Mouse (Mus musculus) kidney, adult 18-20 months (tissue): ENCODE measurements around the gene Pbx3.

Experiments
- DNase-seq: peaks from one replicate; pipeline ENCODE4 v3.0.0; 2021

The Pbx3 gene

DNA sequence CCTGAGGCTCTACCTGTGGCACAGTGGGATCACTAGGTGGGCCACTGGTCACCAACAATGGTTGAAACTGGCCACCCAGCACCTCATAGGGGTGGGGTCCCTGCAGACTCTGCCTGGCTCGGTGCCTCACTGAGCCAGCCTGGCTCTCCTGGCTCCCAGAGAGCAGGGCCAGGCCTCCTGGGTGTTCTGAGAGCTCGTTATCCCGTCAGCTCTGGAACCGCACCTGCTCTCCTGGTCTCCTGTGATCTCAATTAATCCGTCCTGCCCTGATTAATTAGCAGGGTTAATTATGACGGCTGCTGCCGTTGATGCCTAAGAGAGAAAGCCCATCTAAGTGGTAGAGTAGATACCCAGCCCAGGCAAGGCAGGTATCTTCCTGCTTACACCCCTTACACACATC is 237.6 kb downstream of the Pbx3 start:
- no peak for DNase-seq

DNA sequence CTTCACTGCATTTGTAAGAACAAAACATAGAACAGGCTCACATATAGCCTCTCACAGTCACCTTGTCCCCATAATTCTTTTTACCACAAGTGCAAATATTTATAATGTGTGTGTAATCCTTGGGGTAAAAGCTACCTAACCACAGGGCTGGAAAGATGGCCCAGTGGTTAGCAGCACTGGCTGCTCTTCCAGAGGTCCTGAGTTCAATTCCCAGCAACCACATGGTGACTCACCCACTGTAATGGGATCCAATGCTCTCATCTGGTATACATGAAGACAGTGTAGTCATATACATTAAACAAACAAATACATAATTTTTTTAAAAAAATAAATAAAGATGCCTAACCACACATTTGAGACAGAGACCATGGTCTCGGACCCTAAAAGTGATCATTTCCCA is 240.2 kb downstream of the Pbx3 start:
- DNase-seq: no peak

DNA sequence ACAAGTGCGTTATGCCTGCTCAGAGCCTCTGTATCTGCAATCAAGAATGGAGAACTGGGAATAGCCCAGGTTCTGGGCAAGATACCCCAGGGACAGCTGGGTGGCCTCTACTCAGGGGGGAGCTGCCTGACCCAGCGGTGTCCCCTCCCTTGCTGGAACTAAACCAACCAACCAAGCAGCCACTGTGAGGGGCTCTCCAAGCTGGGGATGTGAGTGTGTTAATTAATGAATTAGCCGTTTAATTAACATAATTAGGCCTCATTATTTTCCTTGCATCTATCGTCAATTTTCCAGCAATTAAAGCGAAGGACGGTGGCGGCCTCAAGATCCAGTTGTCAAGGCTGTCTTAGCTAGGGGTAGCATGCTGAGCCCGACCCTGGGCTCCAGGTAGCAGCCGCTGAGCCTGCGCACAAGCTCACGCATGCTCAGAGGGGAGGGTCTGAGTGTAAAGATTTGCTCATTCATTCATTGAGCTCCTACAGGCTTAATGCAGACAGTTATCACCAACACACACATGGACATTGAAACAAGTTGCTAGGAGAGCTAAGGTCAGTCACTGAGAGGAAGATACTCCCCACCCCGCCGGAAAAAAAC is 243.2 kb downstream of the Pbx3 start:
- no peak for DNase-seq

DNA sequence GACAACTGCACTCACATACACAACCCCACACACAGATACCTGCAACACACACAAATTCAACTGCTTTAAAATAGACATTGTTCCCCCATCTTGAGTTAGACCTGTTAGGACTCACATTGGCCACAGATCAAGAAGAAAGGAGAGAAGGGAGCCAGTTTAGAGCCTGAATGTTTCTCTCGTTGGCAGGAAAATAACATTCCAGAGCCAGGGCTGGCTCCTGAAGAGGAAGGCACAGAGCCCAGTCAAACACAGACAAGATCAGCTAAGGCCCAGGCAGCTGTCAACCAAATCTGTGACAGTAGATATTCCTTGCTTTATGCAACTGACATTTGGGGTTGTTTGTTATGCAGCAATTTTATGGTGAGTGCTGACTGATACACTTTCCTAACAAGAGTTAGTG is 245.1 kb downstream of the Pbx3 start:
- no peak for DNase-seq

DNA sequence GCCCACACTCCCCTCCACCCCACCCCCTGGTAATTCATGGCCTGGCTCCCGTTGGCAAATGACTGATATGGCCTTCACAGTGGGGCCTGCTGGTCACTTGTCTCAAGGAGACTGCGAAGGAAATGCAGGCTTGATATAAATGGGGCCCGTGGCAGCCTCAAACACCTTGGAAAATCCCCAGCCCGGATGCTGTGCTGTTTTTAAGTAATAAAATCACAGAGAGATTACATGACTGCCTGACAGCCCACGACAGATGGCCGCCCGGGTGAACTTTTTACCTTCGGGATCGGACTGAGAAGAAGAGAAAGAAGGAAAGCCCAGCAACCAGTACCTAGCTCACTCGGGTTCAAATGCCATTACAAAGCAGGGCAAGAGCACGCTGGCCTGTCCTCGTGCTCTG is 249.0 kb downstream of the Pbx3 start:
- DNase-seq: no peak
